Mouse (Mus musculus): ENCODE measurements around the gene Arhgap1. TPM values are rescaled to one million over a fixed set of nuclear protein-coding genes. Genes with fewer than 3 reads are reported as not detected.

Arhgap1 gene
- total and polyA plus RNA-seq, 2 experiments from 2014 or later = 99.3 to 101 TPM

- no peaks in the 10 kb centered on the region for H3K27me3 ChIP-seq (ENCODE audit: insufficient read depth, low read length)
- WGBS = 96% methylated on average over 8 of the region's 8 CpGs
- no peak for DNase-seq (ENCODE audit: low spot score)
Observed at GRCm38 (mm10) chr2:91659657-91660056, 10.0 kb downstream of the Arhgap1 start.

DNA sequence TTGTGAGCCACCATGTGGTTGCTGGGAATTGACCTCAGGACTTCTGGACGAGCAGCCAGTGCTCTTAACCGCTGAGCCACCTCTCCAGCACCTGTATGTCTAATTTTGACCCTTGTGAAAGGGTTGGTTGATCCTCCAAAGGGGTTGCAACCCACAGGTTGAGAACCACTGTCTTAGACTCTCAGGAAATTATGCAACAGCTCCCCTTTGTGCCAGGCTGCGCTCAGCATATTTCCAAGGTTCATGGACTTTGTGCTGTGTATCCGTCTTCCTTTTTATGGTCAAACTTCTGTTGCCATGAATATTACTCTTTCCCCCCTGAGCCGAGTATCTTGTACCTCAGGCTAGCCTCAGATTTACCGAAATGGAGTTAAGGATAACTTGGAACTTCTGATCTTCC lies 11.3 kb downstream of the Arhgap1 start:
- no peak for DNase-seq (ENCODE audit: low spot score)
- WGBS = 93% methylated on average over 6 of the region's 6 CpGs
- no peaks in the 10 kb centered on the region for H3K9me3 ChIP-seq (ENCODE audit: low read length)
- H3K27ac ChIP-seq (ENCODE audit: low read depth, low read length) = no peak overlapping the region
- TF ChIP-seq CTCF (IDR thresholded peaks at IDR 0.05) = no peak
- ATAC-seq (ENCODE audit: low FRiP score) = no peak
- no peaks in the 10 kb centered on the region for H3K27me3 ChIP-seq (ENCODE audit: insufficient read depth, low read length)
- peaks cover 70% of the 10 kb centered on the region for H3K36me3 ChIP-seq (ENCODE audit: insufficient read depth, low read length)
- no peak overlapping the region for H3K4me3 ChIP-seq (ENCODE audit: low read depth, low read length)
- no peak overlapping the region for H3K4me2 ChIP-seq (ENCODE audit: low read depth, low read length, poor library complexity, severe bottlenecking)
- no peaks in the 10 kb centered on the region for H3K4me1 ChIP-seq (ENCODE audit: insufficient read depth, low read length)
- H3K9ac ChIP-seq (replicated peaks; ENCODE audit: low read length, poor library complexity, severe bottlenecking) = no peak overlapping the region

More at GRCm38 (mm10) chr2:91659657-91660056, 10.0 kb downstream of the Arhgap1 start:
- ATAC-seq (ENCODE audit: low FRiP score) = no peak
- no peak overlapping the region for H3K27ac ChIP-seq (ENCODE audit: low read depth, low read length)
- H3K36me3 ChIP-seq (ENCODE audit: insufficient read depth, low read length) = peaks cover 80% of the 10 kb centered on the region
- no peak overlapping the region for H3K4me3 ChIP-seq (ENCODE audit: low read depth, low read length)
- TF ChIP-seq CTCF (IDR thresholded peaks at IDR 0.05) = no peak
- no peak overlapping the region for H3K9ac ChIP-seq (replicated peaks; ENCODE audit: low read length, poor library complexity, severe bottlenecking)
- no peaks in the 10 kb centered on the region for H3K4me1 ChIP-seq (ENCODE audit: insufficient read depth, low read length)
- no peak overlapping the region for H3K4me2 ChIP-seq (ENCODE audit: low read depth, low read length, poor library complexity, severe bottlenecking)
- no peaks in the 10 kb centered on the region for H3K9me3 ChIP-seq (ENCODE audit: low read length)

GRCm38 (mm10) chr2:91664780-91665179 lies 15.1 kb downstream of the Arhgap1 start:
- Histone ChIP-seq H3K4me1 (ENCODE audit: insufficient read depth, low read length) (no peaks in the 10 kb centered on the region), H3K27me3 (ENCODE audit: insufficient read depth, low read length) (no peaks in the 10 kb centered on the region), H3K9ac (replicated peaks; ENCODE audit: low read length, poor library complexity, severe bottlenecking) (no peak overlapping the region), H3K36me3 (ENCODE audit: insufficient read depth, low read length) (peaks cover 72% of the 10 kb centered on the region), H3K4me3 (ENCODE audit: low read depth, low read length) (no peak overlapping the region), H3K27ac (ENCODE audit: low read depth, low read length) (no peak overlapping the region), H3K9me3 (ENCODE audit: low read length) (no peaks in the 10 kb centered on the region), H3K4me2 (ENCODE audit: low read depth, low read length, poor library complexity, severe bottlenecking) (no peak overlapping the region)
- TF ChIP-seq CTCF (IDR thresholded peaks at IDR 0.05) = no peak
- DNase-seq (ENCODE audit: low spot score) (no peak), ATAC-seq (ENCODE audit: low FRiP score) (no peak)

GRCm38 (mm10) chr2:91666386-91666910 lies 16.8 kb downstream of the Arhgap1 start:
- ATAC-seq (ENCODE audit: low FRiP score) (no peak), DNase-seq (ENCODE audit: low spot score) (no peak)
- H3K4me2 ChIP-seq (ENCODE audit: low read depth, low read length, poor library complexity, severe bottlenecking) = no peak overlapping the region
- no peaks in the 10 kb centered on the region for H3K9me3 ChIP-seq (ENCODE audit: low read length)
- peaks cover 80% of the 10 kb centered on the region for H3K36me3 ChIP-seq (ENCODE audit: insufficient read depth, low read length)
- no peak overlapping the region for H3K9ac ChIP-seq (replicated peaks; ENCODE audit: low read length, poor library complexity, severe bottlenecking)
- H3K27me3 ChIP-seq (ENCODE audit: insufficient read depth, low read length) = no peaks in the 10 kb centered on the region
- no peak overlapping the region for H3K27ac ChIP-seq (ENCODE audit: low read depth, low read length)
- WGBS = 98% methylated on average over 6 of the region's 6 CpGs
- H3K4me3 ChIP-seq (ENCODE audit: low read depth, low read length) = no peak overlapping the region
- no peaks in the 10 kb centered on the region for H3K4me1 ChIP-seq (ENCODE audit: insufficient read depth, low read length)
- no peak for TF ChIP-seq CTCF (IDR thresholded peaks at IDR 0.05)

DNA sequence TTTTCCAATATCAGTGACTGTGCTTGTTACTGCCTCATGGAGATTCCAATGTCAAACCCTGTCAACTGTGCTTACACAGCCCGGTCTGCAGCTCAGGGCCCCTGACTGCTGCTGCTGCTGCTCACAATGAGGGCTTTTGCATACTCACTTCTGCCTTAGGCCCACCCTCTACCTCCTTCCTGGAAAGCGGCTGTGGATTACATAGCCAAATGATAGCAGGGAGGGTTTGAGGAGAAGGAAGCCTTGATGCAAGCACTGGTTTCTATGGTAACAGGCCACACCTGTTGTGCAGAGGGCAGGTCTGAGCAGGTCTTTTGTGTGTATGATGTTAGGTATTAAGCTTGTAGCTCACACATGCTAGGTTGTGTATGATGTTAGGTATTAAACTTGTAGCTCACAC lies 18.1 kb downstream of the Arhgap1 start:
- Histone ChIP-seq H3K4me3 (ENCODE audit: low read depth, low read length) (no peak overlapping the region), H3K36me3 (ENCODE audit: insufficient read depth, low read length) (peaks cover 74% of the 10 kb centered on the region), H3K27ac (ENCODE audit: low read depth, low read length) (no peak overlapping the region), H3K27me3 (ENCODE audit: insufficient read depth, low read length) (no peaks in the 10 kb centered on the region), H3K4me1 (ENCODE audit: insufficient read depth, low read length) (no peaks in the 10 kb centered on the region), H3K9ac (replicated peaks; ENCODE audit: low read length, poor library complexity, severe bottlenecking) (no peak overlapping the region), H3K4me2 (ENCODE audit: low read depth, low read length, poor library complexity, severe bottlenecking) (no peak overlapping the region), H3K9me3 (ENCODE audit: low read length) (no peaks in the 10 kb centered on the region)
- TF ChIP-seq CTCF (IDR thresholded peaks at IDR 0.05) = no peak
- 81% methylated on average over 2 of the region's 2 CpGs for WGBS
- no peak for ATAC-seq (ENCODE audit: low FRiP score)
- no peak for DNase-seq (ENCODE audit: low spot score)

- no peak for TF ChIP-seq CTCF (IDR thresholded peaks at IDR 0.05)
- Histone ChIP-seq H3K4me3 (ENCODE audit: low read depth, low read length) (no peak overlapping the region), H3K9ac (replicated peaks; ENCODE audit: low read length, poor library complexity, severe bottlenecking) (no peak overlapping the region), H3K9me3 (ENCODE audit: low read length) (no peaks in the 10 kb centered on the region), H3K4me2 (ENCODE audit: low read depth, low read length, poor library complexity, severe bottlenecking) (no peak overlapping the region), H3K36me3 (ENCODE audit: insufficient read depth, low read length) (peaks cover 67% of the 10 kb centered on the region), H3K27ac (ENCODE audit: low read depth, low read length) (no peak overlapping the region), H3K27me3 (ENCODE audit: insufficient read depth, low read length) (no peaks in the 10 kb centered on the region), H3K4me1 (ENCODE audit: insufficient read depth, low read length) (no peaks in the 10 kb centered on the region)
- ATAC-seq (ENCODE audit: low FRiP score) (no peak), DNase-seq (ENCODE audit: low spot score) (no peak)
- whole genome bisulfite sequencing = 93% methylated on average over 8 of the region's 8 CpGs
Observed at GRCm38 (mm10) chr2:91669326-91669725, 19.7 kb downstream of the Arhgap1 start.
